Mouse (Mus musculus) urinary bladder, adult 2 months (tissue): ENCODE results near the gene Cmtm2a. TPM values are rescaled to one million over a fixed set of nuclear protein-coding genes. Genes with fewer than 3 reads are reported as not detected.

ENCODE experiments used
- polyA plus RNA-seq: library from polyadenylated mRNA; depleted of rRNA; stranded (reverse); fragments of >200 nt; gene quantifications from 2 replicates; pipeline ENCODE4 v1.2.3, GENCODE M21; 2012; rRNA removed

The Cmtm2a gene
- polyA plus RNA-seq, 1 experiment: not detected

Other genes with a start within 250 kb of the Cmtm2a start
- gene Cdh5, start 191.6 kb downstream of the Cmtm2a start, polyA plus RNA-seq: 15.9 and 29.1 TPM in 2 replicates
- gene Bean1, start 122.7 kb downstream of the Cmtm2a start, polyA plus RNA-seq: 10.9 and 12.0 TPM in 2 replicates
- 37.8 and 41.4 TPM in 2 replicates for gene Tk2, start 44.6 kb downstream of the Cmtm2a start, polyA plus RNA-seq
- gene Cklf, start 42.3 kb downstream of the Cmtm2a start, polyA plus RNA-seq: 19.0 and 27.8 TPM in 2 replicates
- not detected in 2 replicates for gene Gm45711, start 16.9 kb upstream of the Cmtm2a start, polyA plus RNA-seq
- gene Cmtm1, start 17.0 kb upstream of the Cmtm2a start, polyA plus RNA-seq: not detected in 2 replicates
- not detected in 2 replicates for gene Gm11020, start 28.4 kb upstream of the Cmtm2a start, polyA plus RNA-seq
- not detected in 2 replicates for gene Cmtm2b, start 29.0 kb upstream of the Cmtm2a start, polyA plus RNA-seq
- gene Cmtm3, start 46.2 kb upstream of the Cmtm2a start, polyA plus RNA-seq: 72.8 and 74.9 TPM in 2 replicates
- 31.4 and 32.1 TPM in 2 replicates for gene Cmtm4, start 102.6 kb upstream of the Cmtm2a start, polyA plus RNA-seq
- 79.6 and 85.8 TPM in 2 replicates for gene Dync1li2, start 149.9 kb upstream of the Cmtm2a start, polyA plus RNA-seq
- 0.47 and 0.54 TPM in 2 replicates for gene Terb1, start 216.7 kb upstream of the Cmtm2a start, polyA plus RNA-seq
- 56.2 and 71.4 TPM in 2 replicates for gene Nae1, start 241.5 kb upstream of the Cmtm2a start, polyA plus RNA-seq
- 3.5 and 4.7 TPM in 2 replicates for gene Car7, start 241.5 kb upstream of the Cmtm2a start, polyA plus RNA-seq